Mouse (Mus musculus): ENCODE data around the gene Uvssa.
"Not testable (repeated sequence)": the region's sequence is repeated elsewhere in the genome, so short reads cannot be mapped to it uniquely, and the experiment has no call there.

DNA sequence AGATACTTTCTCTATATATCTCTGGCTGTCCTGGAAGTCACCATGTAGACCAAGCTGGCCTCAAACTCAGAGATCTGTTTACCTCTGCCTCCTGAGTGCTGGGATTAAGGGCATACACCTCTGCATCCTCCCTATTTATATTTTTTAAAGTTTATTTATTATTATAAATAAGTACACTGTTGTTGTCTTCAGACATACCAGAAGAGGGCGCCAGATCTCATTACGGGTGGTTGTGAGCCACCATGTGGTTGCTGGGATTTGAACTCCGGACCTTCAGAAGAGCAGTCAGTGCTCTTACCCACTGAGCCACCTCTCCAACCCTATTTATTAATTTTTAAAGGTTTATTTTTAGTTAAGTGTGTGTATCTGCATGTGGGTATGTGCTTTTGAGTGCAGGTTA is 36.1 kb upstream of the Uvssa start:
- not testable (repeated sequence) for TF ChIP-seq POLR2A, CTCF (IDR thresholded peaks at IDR 0.05; ENCODE audit: extremely low read depth, insufficient read depth, low read length)
